Mouse (Mus musculus) lung, embryonic 16.5 days (tissue): ENCODE data around the gene Efemp1. TPM values are rescaled to one million over a fixed set of nuclear protein-coding genes. Genes with fewer than 3 reads are reported as not detected.

Experiments
- ATAC-seq: fragments of 200-750 bp; cut with Nextera tagmentation; 2 replicates; pipeline ENCODE4 v1.8.0; 2017; ENCODE audit warnings: low read depth, mild to moderate bottlenecking, moderate library complexity
- H3K27ac ChIP-seq: fragments of 300-500 bp; sonication (generic); 2 replicates; pipeline ENCODE4 v1.5.1; 2014; ENCODE audit warnings: mild to moderate bottlenecking, control low read depth, low read length
- H3K27me3 ChIP-seq: fragments of 300-500 bp; sonication (generic); 2 replicates; pipeline ENCODE4 v1.6.1; 2014; ENCODE audit warnings: low read depth, low read length, mixed read lengths; ENCODE audit not compliant: control insufficient read depth, insufficient read depth
- H3K36me3 ChIP-seq: fragments of 300-500 bp; sonication (generic); 2 replicates; pipeline ENCODE4 v1.6.1; 2014; ENCODE audit warnings: low read length; ENCODE audit not compliant: control insufficient read depth, insufficient read depth
- H3K4me1 ChIP-seq: fragments of 300-500 bp; sonication (generic); replicated peaks from 2 replicates; pipeline ENCODE4 v1.6.1; 2014; ENCODE audit warnings: low read length, mixed read lengths; ENCODE audit not compliant: control insufficient read depth, insufficient read depth
- H3K4me2 ChIP-seq: fragments of 300-500 bp; sonication (generic); 2 replicates; pipeline ENCODE4 v1.6.1; 2014; ENCODE audit warnings: low read depth, low read length, control low read depth
- H3K4me3 ChIP-seq: fragments of 300-500 bp; sonication (generic); 2 replicates; pipeline ENCODE4 v1.5.1; 2014; ENCODE audit warnings: mild to moderate bottlenecking, low read length, control low read depth
- H3K9ac ChIP-seq: fragments of 300-500 bp; sonication (generic); 2 replicates; pipeline ENCODE4 v1.6.1; 2014; ENCODE audit warnings: low read length, control low read depth
- H3K9me3 ChIP-seq: fragments of 300-500 bp; sonication (generic); 2 replicates; pipeline ENCODE4 v1.6.1; 2016; ENCODE audit warnings: low read length; ENCODE audit not compliant: control insufficient read depth
- WGBS: fragments of 180-500 bp; shearing (Covaris S2); extraction: QIAGEN DNeasy Blood & Tissue Kit; methylation state at CpG from one replicate; pipeline ENCODE4 v1.1.7; 2014; 5-methylcytosine and 5-hydroxymethylcytosine counted together
- polyA plus RNA-seq: library from polyadenylated mRNA; unstranded; fragments of >200 nt; fragmentation: Nextera tagmentation; extraction: Ambion mirVana; gene quantifications from 2 replicates; pipeline ENCODE4 v1.2.1, GENCODE M21; 2015

The Efemp1 gene
- polyA plus RNA-seq, 1 experiment from 2014 or later, result 22.2 TPM

- WGBS, result 86% methylated on average over 1 of the region's 1 CpGs
- Histone ChIP-seq H3K36me3 (no peaks in the 10 kb centered on the region), H3K4me2 (no peak overlapping the region), H3K9ac (no peak overlapping the region), H3K4me3 (no peak overlapping the region), H3K27me3 (no peaks in the 10 kb centered on the region), H3K27ac (no peak overlapping the region), H3K9me3 (no peaks in the 10 kb centered on the region; the same call in 1 of the 2 replicates), H3K4me1 (no peaks in the 10 kb centered on the region)
- ATAC-seq, result no peak
These were observed 108.4 kb downstream of the Efemp1 start for GRCm38 (mm10) chr11:28961381-28961780.
